Mouse (Mus musculus) MEL (cell line): Measurements from ENCODE around the gene Fbxo21. TPM values are rescaled to one million over a fixed set of nuclear protein-coding genes. Genes with fewer than 3 reads are reported as not detected.

ENCODE experiments used
- DNase-seq: peaks from one replicate; pipeline ENCODE4 v3.0.0; 2011; ENCODE audit warnings: low read depth, low spot score
- H3K27ac ChIP-seq: 2 replicates; pipeline ENCODE4 v1.5.1; 2012; ENCODE audit warnings: low read depth, mild to moderate bottlenecking, control low read depth, low read length, moderate library complexity; ENCODE audit not compliant: control insufficient read depth
- H3K27me3 ChIP-seq, 2 experiments: fragments of 150-350 bp in 1 of 2; sonication (generic) in 1 of 2; 2 replicates each; pipeline ENCODE4 v1.6.1; 2012; ENCODE audit warnings: low read length in 2 of 2, mild to moderate bottlenecking in 2 of 2, improper control_type of control experiment in 1 of 2, moderate library complexity in 1 of 2; ENCODE audit not compliant: insufficient read depth in 2 of 2, control insufficient read depth in 1 of 2
- H3K36me3 ChIP-seq, 2 experiments: 2 replicates each; pipeline ENCODE4 v1.6.1; 2012 to 2014; ENCODE audit warnings: low read length in 2 of 2, improper control_type of control experiment in 1 of 2, inconsistent platforms in 1 of 2, mild to moderate bottlenecking in 1 of 2; ENCODE audit not compliant: insufficient read depth in 2 of 2, control insufficient read depth in 1 of 2
- H3K4me1 ChIP-seq, 2 experiments: fragments of 150-350 bp in 1 of 2; sonication (generic) in 1 of 2; 2 replicates each; pipeline ENCODE4 v1.6.1; 2012; ENCODE audit warnings: low read length in 2 of 2, improper control_type of control experiment in 1 of 2, mild to moderate bottlenecking in 1 of 2; ENCODE audit not compliant: insufficient read depth in 2 of 2, control insufficient read depth in 1 of 2
- H3K4me3 ChIP-seq, 2 experiments: fragments of 150-350 bp in 1 of 2; sonication (generic) in 1 of 2; 2 replicates each; pipeline ENCODE4 v1.5.1; 2012; ENCODE audit warnings: low read depth in 2 of 2, low read length in 2 of 2, mild to moderate bottlenecking in 2 of 2, moderate library complexity in 2 of 2, control low read depth in 1 of 2, improper control_type of control experiment in 1 of 2; ENCODE audit not compliant: control insufficient read depth in 1 of 2, insufficient read depth in 1 of 2
- H3K79me2 ChIP-seq: 2 replicates; pipeline ENCODE4 v1.6.1; 2012; ENCODE audit warnings: mild to moderate bottlenecking, low read length, moderate library complexity; ENCODE audit not compliant: control insufficient read depth, poor library complexity, insufficient read depth
- H3K9ac ChIP-seq: 2 replicates; pipeline ENCODE4 v1.6.1; 2012; ENCODE audit warnings: low read depth, mild to moderate bottlenecking, control low read depth, low read length, moderate library complexity; ENCODE audit not compliant: control insufficient read depth, poor library complexity, severe bottlenecking
- H3K9me3 ChIP-seq: fragments of 150-350 bp; sonication (generic); replicated peaks from 2 replicates; pipeline ENCODE4 v1.6.1; 2012; ENCODE audit warnings: mild to moderate bottlenecking, low read length, improper control_type of control experiment, moderate library complexity; ENCODE audit not compliant: insufficient read depth
- BHLHE40 ChIP-seq: IDR thresholded peaks from 2 replicates; pipeline ENCODE4 v1.6.1; 2012; ENCODE audit warnings: low read depth, mild to moderate bottlenecking, inconsistent platforms, low read length, improper control_type of control experiment, borderline replicate concordance
- E2F4 ChIP-seq: IDR thresholded peaks from 2 replicates; pipeline ENCODE4 v1.6.1; 2011; ENCODE audit warnings: low read depth, low read length, improper control_type of control experiment, borderline replicate concordance
- EP300 ChIP-seq, 2 experiments: IDR thresholded peaks; 2 replicates each; pipeline ENCODE4 v1.6.1; 2011; ENCODE audit warnings: improper control_type of control experiment in 2 of 2, low read length in 2 of 2, low read depth in 1 of 2, mild to moderate bottlenecking in 1 of 2
- ETS1 ChIP-seq: IDR thresholded peaks from 2 replicates; pipeline ENCODE4 v1.6.1; 2012; ENCODE audit warnings: low read depth, mild to moderate bottlenecking, inconsistent platforms, low read length, improper control_type of control experiment, moderate library complexity
- GABPA ChIP-seq: IDR thresholded peaks from 2 replicates; pipeline ENCODE4 v1.6.1; 2012; ENCODE audit warnings: low read depth, mild to moderate bottlenecking, inconsistent platforms, low read length, improper control_type of control experiment, moderate library complexity
- GATA1 ChIP-seq: IDR thresholded peaks from 2 replicates; pipeline ENCODE4 v1.6.1; 2011; ENCODE audit warnings: low read depth, low read length, improper control_type of control experiment
- HCFC1 ChIP-seq: IDR thresholded peaks from 2 replicates; pipeline ENCODE4 v1.6.1; 2012; ENCODE audit warnings: low read depth, mild to moderate bottlenecking, inconsistent platforms, low read length, improper control_type of control experiment, moderate library complexity
- MAX ChIP-seq: IDR thresholded peaks from 2 replicates; pipeline ENCODE4 v1.6.1; 2011; ENCODE audit warnings: low read length, improper control_type of control experiment
- MAZ ChIP-seq: IDR thresholded peaks from 2 replicates; pipeline ENCODE4 v1.6.1; 2012; ENCODE audit warnings: low read depth, mild to moderate bottlenecking, inconsistent platforms, low read length, improper control_type of control experiment
- MEF2A ChIP-seq: IDR thresholded peaks from 2 replicates; pipeline ENCODE4 v1.6.1; 2014; ENCODE audit warnings: low read depth, mild to moderate bottlenecking, inconsistent platforms, low read length, improper control_type of control experiment; ENCODE audit not compliant: poor library complexity, insufficient replicate concordance, severe bottlenecking; ENCODE audit errors: extremely low read depth
- MXI1 ChIP-seq: IDR thresholded peaks from 2 replicates; pipeline ENCODE4 v1.6.1; 2011; ENCODE audit warnings: mild to moderate bottlenecking, low read depth, low read length, improper control_type of control experiment
- MYC ChIP-seq: IDR thresholded peaks from 2 replicates; pipeline ENCODE4 v1.6.1; 2011; ENCODE audit warnings: low read depth, mild to moderate bottlenecking, low read length, improper control_type of control experiment, moderate library complexity
- NELFE ChIP-seq: IDR thresholded peaks from 2 replicates; pipeline ENCODE4 v1.6.1; 2011; ENCODE audit warnings: low read depth, low read length, improper control_type of control experiment
- NRF1 ChIP-seq: IDR thresholded peaks from 2 replicates; pipeline ENCODE4 v1.6.1; 2014; ENCODE audit warnings: low read depth, mild to moderate bottlenecking, inconsistent platforms, low read length, improper control_type of control experiment, moderate library complexity; ENCODE audit not compliant: poor library complexity, insufficient read depth, severe bottlenecking
- POLR2A ChIP-seq, 2 experiments: IDR thresholded peaks; 2 replicates each; pipeline ENCODE4 v1.6.1; 2011 to 2012; ENCODE audit warnings: low read length in 2 of 2, mild to moderate bottlenecking in 2 of 2, control low read depth in 1 of 2, improper control_type of control experiment in 1 of 2, low read depth in 1 of 2, moderate library complexity in 1 of 2; ENCODE audit not compliant: control insufficient read depth in 1 of 2, insufficient read depth in 1 of 2, poor library complexity in 1 of 2
- POLR2AphosphoS5 ChIP-seq: IDR thresholded peaks from 2 replicates; pipeline ENCODE4 v1.6.1; 2012; ENCODE audit warnings: low read depth, borderline replicate concordance, mild to moderate bottlenecking, inconsistent platforms, low read length, moderate library complexity, mixed read lengths
- RAD21 ChIP-seq: IDR thresholded peaks from 2 replicates; pipeline ENCODE4 v1.6.1; 2011; ENCODE audit warnings: mild to moderate bottlenecking, low read depth, low read length, improper control_type of control experiment
- RCOR1 ChIP-seq: IDR thresholded peaks from 2 replicates; pipeline ENCODE4 v1.6.1; 2012; ENCODE audit warnings: low read depth, mild to moderate bottlenecking, inconsistent platforms, low read length, improper control_type of control experiment
- SIN3A ChIP-seq: IDR thresholded peaks from 2 replicates; pipeline ENCODE4 v1.6.1; 2012; ENCODE audit warnings: low read length, improper control_type of control experiment, inconsistent platforms
- SMC3 ChIP-seq: IDR thresholded peaks from 2 replicates; pipeline ENCODE4 v1.6.1; 2011; ENCODE audit warnings: low read depth, low read length, improper control_type of control experiment
- TAL1 ChIP-seq: IDR thresholded peaks from 2 replicates; pipeline ENCODE4 v1.6.1; 2012; ENCODE audit warnings: mild to moderate bottlenecking, inconsistent platforms, low read length, moderate library complexity, mixed read lengths
- TBP ChIP-seq: IDR thresholded peaks from 2 replicates; pipeline ENCODE4 v1.8.0; 2011; ENCODE audit warnings: low read depth, low read length, improper control_type of control experiment
- UBTF ChIP-seq: IDR thresholded peaks from 2 replicates; pipeline ENCODE4 v1.6.1; 2012; ENCODE audit warnings: low read depth, mild to moderate bottlenecking, inconsistent platforms, low read length, improper control_type of control experiment, moderate library complexity, borderline replicate concordance; ENCODE audit not compliant: insufficient read depth
- ZMIZ1 ChIP-seq: IDR thresholded peaks from 2 replicates; pipeline ENCODE4 v1.6.1; 2012; ENCODE audit warnings: low read depth, mild to moderate bottlenecking, inconsistent platforms, low read length, improper control_type of control experiment, moderate library complexity
- ZNF384 ChIP-seq: IDR thresholded peaks from 2 replicates; pipeline ENCODE4 v1.6.1; 2012; ENCODE audit warnings: low read depth, mild to moderate bottlenecking, inconsistent platforms, low read length, improper control_type of control experiment
- polyA plus RNA-seq, 2 experiments: library from polyadenylated mRNA; stranded (reverse) in 1 of 2; unstranded in 1 of 2; fragments of >175 nt in 1 of 2; fragments of >200 nt in 1 of 2; gene quantifications; 2 replicates each; pipeline versions ENCODE4 v1.2.1 to v1.2.4; 2012; ENCODE audit warnings: low replicate concordance in 2 of 2, low read depth in 1 of 2; ENCODE audit not compliant: insufficient read length in 2 of 2, insufficient read depth in 1 of 2, missing spikeins in 1 of 2
- total RNA-seq: library from RNA; depleted of rRNA; stranded (reverse); fragments of 300-350 nt; gene quantifications from 2 replicates; pipeline ENCODE4 v1.2.3, GENCODE M21; 2012

Fbxo21 gene
- total and polyA plus RNA-seq, 3 experiments: 10.4 to 20.5 TPM; not detected in 1

- Histone ChIP-seq H3K27ac (no peak overlapping the region), H3K36me3 (no peaks in the 10 kb centered on the region), H3K27me3 (no peaks in the 10 kb centered on the region)
- no peak for DNase-seq
- TF ChIP-seq BHLHE40 (no peak), ZMIZ1 (no peak), TAL1 (no peak), MAX (no peak), SIN3A (no peak), MYC (no peak), SMC3 (no peak), TBP (no peak), UBTF (no peak), GATA1 (no peak), E2F4 (no peak), MAZ (no peak), GABPA (no peak), ZNF384 (no peak), ETS1 (no peak)
- TF ChIP-seq, all 39 proteins: peak for 0
- H3K4me1 ChIP-seq: no peaks in the 10 kb centered on the region
- no peak overlapping the region for H3K4me3 ChIP-seq
- H3K79me2 ChIP-seq: no peaks in the 10 kb centered on the region
- H3K9ac ChIP-seq: no peak overlapping the region
- no peaks in the 10 kb centered on the region for H3K9me3 ChIP-seq
Observed at GRCm38 (mm10) chr5:118023053-118023452, 46.5 kb downstream of the Fbxo21 start.

GRCm38 (mm10) chr5:118025880-118026279 lies 49.4 kb downstream of the Fbxo21 start:
- H3K4me3 ChIP-seq: no peak overlapping the region
- no peaks in the 10 kb centered on the region for H3K79me2 ChIP-seq
- H3K4me1 ChIP-seq: no peaks in the 10 kb centered on the region
- no peaks in the 10 kb centered on the region for H3K27me3 ChIP-seq
- no peaks in the 10 kb centered on the region for H3K9me3 ChIP-seq
- DNase-seq: no peak
- H3K27ac ChIP-seq: no peak overlapping the region
- TF ChIP-seq MXI1: no peak
- TF ChIP-seq RAD21: no peak
- no peak for TF ChIP-seq HCFC1
- TF ChIP-seq NELFE: no peak
- no peak for TF ChIP-seq TAL1
- TF ChIP-seq POLR2A (IDR thresholded peaks at IDR 0.05; ENCODE audit: control insufficient read depth in 1 of 2, insufficient read depth in 1 of 2, low read depth in 1 of 2, low read length in 2 of 2, poor library complexity in 1 of 2): no peak
- TF ChIP-seq ZMIZ1: no peak
- TF ChIP-seq MEF2A: no peak
- no peak for TF ChIP-seq RCOR1
- no peak for TF ChIP-seq EP300 (IDR thresholded peaks at IDR 0.05; ENCODE audit: low read depth in 1 of 2, low read length in 2 of 2)
- no peak for TF ChIP-seq GATA1
- TF ChIP-seq POLR2AphosphoS5: no peak
- no peak for TF ChIP-seq E2F4
- TF ChIP-seq NRF1: no peak
- TF ChIP-seq TBP: no peak
- TF ChIP-seq MAX: no peak
- TF ChIP-seq UBTF: no peak
- TF ChIP-seq MAZ: no peak
- no peak overlapping the region for H3K9ac ChIP-seq
- H3K36me3 ChIP-seq: no peaks in the 10 kb centered on the region
